Mouse (Mus musculus) heart, adult 9 months (tissue): Measurements from ENCODE around the gene Aatk.

Experiments
- DNase-seq, 2 experiments: peaks; one replicate each; pipeline ENCODE4 v3.0.0; 2022; ENCODE audit warnings: low spot score in 2 of 2

The Aatk gene

DNA sequence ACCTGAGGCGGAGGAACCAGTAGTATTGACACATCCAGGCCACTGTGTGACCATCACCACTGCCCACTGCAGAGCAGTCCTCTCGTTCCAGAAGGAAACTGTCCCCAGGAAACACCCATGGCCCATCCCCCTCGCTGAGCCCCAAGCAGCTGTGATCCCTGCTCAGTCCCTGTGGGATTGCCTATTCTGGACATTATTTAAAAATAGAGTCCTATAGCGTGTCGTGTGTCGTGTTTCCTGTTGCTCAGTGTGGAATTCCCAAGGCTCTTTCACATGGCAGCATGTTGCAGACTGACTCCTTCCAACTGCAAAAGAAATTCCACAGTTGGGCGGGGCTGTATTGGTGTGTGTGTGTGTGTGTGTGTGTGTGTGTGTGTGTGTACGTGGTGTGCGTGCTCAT is 5.3 kb upstream of the Aatk start:
- peak; percentile 33 to 56 for DNase-seq

DNA sequence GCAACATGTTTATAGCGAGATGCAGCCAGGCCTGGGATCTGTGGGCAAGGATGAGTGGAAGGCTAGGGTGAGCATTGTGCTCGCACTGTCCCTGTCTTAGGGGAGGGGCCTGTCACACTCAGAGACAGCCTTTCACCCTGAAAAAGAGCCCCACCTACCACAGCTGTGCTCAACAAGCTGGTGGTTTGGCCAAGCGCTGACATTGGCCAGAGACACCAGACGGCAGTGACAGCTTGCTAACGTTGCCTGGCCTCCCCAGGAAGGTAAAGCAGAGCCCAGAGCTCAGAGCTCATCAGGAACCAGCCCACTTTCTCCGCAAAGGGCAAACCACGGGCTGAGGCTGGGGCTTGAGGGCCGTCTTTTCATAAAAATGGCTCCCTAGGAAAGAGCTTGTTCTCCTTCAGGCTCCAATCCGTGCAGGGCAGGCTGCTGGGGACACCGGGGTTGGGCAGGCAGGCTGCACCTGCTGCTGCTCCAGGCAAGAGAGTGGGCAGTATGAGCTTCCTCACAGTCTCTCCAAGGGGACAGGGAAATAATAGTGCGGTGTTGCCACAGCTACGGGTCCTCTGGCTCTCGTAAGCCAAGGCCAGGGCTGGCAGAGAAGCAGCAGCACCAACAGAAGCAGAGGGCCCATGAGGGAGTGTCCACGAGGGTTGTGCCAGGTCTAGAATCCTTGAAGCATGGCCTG is 4.3 kb upstream of the Aatk start:
- no peak for DNase-seq

DNA sequence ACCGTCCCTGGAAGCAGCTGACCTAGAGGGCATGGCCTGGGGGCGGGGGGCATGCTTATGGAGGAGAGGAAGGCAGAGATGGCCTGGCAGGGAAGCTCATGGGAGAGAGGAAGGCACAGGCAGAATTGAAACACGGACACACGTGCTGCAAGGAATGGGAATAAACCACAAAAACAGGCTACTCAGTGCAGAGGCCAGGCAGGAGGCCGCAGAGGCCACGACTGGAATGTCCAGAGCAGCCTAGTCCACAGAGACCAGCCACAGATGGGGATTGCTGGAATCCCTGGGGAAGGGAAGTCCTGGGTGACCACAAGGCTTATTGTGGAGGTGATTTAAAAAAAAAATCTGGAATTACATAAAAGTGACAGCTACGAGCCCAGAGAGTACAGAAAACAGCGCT is 2.1 kb upstream of the Aatk start:
- no peak for DNase-seq

DNA sequence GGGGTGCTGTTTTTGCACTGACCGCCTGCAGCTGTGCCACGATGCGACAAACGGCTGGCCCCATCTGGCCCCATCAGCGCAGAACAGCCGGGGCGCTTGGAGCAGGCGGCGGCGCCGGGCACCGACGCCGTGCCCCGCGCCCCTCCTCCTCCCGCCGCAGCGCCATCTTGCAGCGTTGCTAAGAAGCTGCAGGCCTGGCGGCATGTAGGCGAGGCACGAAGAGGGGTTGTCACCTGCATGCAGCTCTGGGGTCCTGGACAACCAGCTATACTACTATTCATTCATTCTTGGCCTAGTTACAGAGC is 1.2 kb upstream of the Aatk start:
- DNase-seq: no peak

DNA sequence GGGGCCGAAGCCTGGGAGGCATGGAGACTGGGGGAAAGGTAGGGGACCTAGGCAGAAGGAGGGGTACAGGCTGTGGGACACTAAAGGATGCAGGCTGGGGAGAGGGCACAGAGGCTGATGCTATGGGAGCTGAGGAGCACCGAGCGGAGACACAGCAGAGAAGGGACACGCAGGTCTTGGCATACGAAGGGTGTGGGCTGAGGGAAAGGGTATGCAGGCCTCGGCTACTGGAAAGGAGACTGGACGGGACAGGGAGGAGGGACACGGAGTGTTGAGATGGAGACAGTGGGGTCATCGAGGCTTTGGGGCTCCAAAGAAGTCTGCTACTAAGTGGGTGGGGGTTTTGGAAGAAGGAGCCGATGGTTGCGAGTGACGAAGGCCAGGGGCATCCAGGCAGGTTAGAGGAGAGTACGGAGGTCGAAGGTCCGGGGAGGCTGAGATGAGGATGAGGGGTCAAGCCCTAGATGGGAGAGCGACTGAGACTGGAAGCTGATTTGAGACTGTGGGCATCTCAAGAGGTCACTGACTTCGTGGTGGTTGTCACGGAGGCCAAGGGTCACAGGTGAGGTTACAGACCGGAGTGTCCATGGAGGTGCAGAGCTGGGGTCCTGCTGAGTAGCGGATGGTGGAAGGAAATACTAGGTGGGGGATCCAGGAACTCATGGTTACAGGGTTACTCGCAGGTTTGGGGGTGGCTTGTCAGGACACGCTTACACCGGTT is 724 bp upstream of the Aatk start:
- no peak for DNase-seq

DNA sequence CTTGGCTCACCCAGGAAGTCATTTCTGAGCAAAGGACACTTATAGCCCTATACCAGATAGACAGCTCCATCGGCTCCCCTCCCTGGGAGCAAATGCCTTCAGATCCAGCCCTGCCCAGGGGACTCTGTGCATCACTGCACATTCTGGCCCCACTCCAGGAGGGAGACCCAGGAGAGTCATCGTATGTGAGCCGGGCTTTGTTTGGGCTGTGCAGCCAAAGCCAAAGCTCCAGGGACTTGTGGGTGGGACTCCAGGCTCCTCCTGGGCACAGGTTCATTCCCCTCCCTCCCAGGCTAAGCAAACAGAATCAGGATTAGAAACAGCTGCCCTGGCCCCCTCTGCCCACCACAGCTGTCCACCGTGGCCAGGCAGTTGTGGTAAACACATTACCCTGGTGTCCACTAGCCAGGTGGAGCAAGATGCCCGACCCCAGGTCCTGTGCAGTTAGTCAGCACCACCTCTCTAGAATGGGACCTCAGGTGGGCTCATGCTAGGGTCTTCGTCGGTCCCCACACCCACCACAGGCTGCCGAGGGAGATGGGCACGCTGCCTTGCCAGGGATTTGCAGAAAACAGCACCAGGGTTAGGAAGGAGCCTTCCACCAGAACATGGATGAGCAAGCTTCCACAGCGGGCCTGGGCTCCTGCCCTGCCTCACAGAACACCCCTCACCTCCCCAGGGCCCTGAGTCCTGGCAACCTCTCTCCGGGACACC is 971 bp downstream of the Aatk start:
- peak; percentile 31 to 43 for DNase-seq

DNA sequence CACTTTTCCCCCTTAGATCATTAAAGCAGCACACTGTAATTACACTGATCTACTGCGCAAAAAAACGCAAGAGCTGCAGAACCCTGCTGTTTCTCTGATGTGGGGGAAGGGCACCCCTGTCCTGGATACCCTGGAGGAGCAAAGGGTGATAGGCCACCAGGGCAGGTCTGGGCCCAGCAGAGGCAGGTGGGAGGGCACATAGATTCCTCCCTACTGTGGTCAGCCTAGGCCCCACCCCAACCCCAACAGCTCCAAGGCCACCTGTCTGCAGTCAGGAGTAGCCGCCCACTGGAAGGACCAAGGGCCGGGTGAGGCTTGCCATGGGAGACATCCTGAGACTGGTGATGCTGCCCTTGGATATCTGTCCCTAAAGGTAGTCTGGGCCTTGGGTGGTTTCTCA is 1.6 kb downstream of the Aatk start:
- DNase-seq: no peak

DNA sequence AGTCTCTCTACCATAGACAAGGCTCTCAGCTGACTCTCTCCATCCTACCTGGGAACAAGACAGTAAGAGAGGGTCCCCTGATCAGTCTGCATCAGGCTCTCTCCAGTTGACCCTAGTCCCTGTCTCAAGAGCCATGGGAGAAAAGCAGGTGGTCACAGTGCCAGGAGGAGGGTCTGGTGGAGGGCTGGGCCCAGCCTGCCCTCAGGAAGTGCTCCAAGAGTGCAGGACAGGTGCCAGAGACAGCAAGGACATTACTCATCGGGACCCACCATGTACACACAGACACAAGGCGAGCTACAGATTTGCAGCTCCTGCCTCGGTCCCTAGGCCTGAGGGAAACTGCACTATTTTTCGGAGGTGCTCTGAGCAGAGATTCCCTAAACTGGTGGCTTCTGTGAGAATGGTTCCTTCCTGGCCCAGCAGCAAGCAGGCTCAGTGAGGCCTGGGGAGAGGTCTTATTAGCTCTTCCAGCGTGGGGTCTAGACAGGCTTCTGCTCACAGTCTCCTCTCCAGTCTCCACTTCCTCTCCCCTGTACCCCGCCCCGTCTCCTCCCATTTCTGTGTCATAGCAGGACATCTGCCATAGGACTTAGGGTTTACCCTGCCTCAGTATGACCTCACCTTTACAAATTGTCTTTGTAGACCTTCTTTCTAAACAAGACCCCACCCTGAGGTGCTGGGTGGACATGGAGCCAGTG is 4.7 kb downstream of the Aatk start:
- DNase-seq: peak; percentile 27 to 34

DNA sequence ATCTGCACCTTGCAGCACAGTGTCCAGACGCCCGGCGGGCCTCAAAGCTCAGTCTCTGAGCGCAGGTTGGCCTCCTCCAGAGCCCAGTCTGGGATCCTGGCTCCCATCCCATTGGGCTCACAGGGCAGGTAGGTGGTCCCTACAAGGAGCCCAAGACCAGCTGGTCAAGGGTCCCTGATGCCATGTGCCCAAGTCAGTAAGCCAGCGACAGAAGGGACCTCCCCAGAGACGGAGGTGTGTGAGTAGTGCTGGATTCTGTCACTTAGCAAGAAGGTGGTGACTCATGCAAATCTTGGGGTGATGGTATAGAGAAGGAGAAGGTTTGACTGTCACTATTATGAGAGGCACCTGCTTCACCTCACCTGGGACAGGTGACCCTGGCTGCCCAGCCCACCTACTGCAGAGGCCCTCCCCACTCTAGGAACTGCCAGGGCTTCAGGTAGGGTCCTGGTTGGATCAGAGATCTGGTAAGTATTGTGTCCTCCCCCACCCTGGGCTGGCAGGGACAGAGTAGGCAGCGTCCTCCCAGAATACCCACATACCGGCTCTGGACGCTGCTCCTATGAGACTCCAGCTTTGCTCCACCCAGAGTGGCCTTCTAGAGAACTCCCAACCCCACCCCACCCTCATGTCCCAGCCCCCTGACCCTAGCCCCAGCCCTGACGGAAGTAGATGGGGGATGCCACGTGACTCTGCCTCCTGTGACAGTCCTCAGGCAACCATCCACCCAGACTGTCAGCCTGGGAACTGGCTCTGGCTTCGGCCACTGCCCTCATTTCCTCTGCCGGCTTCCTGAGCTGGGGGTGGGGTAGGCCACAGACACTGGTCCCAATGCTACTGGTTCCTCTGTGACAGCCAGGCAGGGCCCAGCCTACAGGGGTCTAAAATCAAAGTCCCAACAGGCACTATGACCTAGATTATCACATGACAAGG is 5.5 kb downstream of the Aatk start:
- peak; percentile 88 to 95 for DNase-seq

DNA sequence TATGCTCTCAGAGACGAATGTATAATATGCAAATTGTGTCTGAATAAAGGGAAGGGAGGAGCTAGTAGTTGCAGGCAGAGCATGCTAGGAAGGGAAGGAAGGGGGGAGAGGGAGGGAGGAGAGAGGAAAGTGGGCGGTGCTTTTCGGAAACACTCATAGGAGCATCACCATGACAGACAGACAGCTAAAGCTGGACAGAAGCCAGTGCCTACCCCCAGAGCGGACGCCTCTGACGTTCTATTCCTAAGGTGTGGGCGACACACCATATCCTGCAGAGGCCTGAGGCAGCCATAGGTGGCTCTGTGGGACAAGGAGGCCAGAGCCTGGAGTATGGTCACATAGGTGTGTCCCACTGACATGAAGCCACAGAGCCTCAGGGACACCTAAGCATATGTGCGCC is 6.5 kb downstream of the Aatk start:
- DNase-seq: no peak

DNA sequence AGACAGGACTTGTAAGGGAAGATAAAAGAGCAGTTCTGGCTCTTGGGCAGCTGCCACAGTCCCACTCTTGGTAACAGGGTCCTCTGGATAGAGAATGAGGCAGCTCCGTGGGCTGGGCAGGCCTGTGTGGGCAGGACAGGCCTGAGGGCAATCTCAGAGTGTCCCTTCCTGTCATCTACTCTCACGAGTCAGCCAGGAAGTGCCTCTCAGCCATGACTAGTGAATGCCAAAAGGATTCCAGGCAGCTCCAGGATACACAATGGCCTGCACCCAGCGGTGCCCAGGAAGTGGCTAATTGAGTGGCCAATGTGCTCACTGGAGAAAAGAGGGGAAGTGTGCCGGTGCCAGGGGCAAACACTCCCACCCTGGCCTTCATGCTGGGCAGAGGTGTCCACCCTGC is 7.4 kb downstream of the Aatk start:
- peak; percentile 31 to 47 for DNase-seq

DNA sequence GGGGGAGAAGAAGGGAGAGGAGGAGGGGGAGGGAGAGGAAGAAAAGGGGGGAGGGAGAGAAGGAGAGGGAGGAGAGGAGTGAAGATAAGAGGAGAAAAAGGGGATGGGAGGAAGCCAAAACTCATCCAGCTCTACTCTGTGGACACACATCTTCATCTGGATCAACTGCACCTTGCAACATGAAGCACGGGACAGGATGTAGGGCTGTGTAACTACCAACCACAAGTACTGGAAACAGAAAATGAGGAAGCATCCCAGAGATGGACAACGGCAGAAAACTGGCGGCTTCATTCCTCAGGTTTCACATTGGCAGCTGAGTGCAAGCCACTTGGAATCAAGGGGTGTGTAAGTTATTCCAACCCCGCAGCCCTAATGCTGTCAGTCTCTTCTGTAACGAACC is 12.2 kb downstream of the Aatk start:
- DNase-seq: no peak

DNA sequence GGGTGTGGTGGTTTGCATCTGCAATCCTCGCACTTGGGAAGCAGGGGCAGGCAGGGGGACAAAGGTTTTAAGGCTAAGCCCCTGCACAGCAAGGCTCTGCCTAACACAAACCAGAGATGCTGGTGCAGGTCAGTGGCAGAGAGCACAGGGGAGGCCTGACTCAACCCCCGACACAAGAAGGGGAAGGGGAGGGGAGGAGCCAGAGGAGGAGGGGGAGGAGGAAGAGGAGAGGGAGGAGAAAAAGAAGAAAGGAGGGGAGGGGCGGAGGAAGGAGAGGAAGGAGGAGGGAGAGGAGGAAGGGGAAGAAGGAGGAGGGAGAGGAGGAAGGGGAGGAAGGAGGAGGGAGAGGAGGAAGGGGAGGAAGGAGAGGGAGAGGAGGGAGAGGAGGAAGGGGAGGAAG is 12.7 kb downstream of the Aatk start:
- no peak for DNase-seq

DNA sequence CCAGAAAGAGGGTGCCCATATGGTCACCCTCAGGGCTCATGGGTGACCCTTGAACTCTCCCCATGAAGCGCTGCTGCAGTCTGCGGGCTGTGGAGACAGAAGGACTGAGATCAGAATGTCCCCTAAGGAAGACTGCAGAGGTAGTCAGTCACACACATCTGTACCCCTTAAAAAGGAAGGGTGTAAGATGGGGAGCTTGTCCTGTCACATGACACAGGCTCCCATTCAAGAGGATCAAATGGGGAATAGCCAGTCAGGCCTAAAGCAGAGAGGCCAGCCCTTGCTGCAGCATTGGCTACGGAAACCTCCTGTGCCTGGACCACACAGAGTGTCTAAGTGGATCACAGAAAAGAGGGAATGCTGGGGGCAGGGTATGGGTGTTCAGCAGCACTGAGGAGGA is 13.5 kb downstream of the Aatk start:
- DNase-seq: no peak

DNA sequence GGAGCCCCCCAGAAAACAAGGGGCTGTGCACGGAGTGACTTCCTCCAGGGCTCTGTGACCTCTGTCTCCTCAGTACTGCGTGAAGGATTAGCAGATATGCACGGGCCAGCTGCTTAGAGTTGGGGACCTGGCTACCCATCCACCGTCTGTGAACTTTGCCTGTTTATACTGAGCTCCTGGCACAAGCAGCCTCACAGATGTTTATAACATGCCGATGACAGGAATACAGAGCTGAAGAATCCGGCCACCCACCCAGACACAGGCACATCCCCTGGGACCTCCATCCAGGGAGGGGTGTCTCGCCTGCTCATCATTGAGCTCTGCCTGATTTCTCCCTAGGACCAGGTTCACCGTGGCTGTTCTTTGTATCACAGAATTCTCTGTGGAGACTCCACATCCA is 14.9 kb downstream of the Aatk start:
- DNase-seq: no peak

DNA sequence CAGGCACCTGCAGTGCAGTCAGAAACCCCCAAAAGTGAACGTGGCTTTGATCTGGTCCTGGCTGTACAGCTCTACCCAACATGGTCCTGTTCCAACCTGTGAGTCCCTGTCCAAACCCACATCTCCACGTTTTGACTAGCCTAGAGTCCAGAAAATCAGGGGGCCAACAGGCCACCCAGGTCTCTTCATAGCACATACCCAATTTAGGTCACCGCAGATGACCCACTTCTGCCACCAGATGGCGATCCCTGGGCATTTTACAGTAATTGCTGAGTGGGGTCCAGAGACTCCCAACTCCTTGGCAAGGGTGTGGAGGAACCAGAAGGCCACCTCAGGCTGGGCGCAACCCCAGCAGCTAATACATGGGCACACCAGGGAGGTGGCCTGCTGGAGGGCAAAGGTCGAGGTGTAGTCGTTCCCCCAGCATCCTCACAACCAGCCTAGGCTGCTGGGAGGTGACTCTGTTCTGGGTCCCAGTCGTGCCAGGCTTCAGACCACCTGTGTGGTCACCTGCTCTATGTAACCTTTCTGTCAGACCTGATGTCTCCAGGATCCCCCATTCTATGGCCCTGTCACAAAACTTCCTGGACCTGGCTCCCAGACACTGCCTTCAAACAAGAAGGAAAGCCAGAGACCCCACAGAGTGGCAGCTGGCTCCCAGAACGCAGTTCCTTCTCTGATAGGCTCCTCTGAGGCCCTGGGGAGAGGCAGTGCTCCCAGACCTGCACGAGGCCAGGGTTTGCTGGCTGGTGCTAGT is 16.6 kb downstream of the Aatk start:
- DNase-seq: peak in 1 of 2 experiments; percentile 43

DNA sequence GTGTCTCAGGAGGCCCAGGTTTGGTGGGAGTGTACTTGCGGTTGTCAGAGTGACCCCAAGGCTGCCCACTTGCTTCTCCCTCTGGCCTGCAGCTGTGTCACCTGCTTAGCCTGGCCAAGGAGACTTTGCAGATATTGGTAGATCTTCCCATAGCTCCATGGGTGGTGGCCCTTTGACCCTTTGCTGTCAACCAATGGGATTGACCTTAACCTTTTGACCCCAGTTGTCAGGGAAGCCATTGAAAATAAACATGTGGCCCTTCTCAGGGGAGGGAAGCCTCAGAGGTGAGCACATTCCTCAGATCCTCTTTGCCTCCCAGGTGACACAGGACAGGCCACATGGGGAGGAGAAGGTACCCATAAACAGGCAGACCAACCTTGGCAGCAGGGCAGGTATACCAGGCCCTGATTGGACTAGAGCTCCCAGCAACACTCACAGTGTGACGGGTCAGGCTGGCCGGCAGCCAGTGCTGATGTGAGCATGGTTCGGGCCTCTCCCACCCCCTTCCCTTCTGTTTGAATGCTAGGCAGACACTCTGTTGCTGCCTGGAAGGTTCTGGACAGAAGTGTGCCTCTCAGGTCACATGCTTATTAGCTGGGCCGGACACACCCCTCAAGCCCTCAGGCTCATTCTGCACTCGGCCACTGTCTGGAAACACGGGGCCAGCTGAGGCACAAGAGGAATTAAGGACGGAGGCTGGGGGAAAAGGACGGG is 17.4 kb downstream of the Aatk start:
- no peak for DNase-seq

DNA sequence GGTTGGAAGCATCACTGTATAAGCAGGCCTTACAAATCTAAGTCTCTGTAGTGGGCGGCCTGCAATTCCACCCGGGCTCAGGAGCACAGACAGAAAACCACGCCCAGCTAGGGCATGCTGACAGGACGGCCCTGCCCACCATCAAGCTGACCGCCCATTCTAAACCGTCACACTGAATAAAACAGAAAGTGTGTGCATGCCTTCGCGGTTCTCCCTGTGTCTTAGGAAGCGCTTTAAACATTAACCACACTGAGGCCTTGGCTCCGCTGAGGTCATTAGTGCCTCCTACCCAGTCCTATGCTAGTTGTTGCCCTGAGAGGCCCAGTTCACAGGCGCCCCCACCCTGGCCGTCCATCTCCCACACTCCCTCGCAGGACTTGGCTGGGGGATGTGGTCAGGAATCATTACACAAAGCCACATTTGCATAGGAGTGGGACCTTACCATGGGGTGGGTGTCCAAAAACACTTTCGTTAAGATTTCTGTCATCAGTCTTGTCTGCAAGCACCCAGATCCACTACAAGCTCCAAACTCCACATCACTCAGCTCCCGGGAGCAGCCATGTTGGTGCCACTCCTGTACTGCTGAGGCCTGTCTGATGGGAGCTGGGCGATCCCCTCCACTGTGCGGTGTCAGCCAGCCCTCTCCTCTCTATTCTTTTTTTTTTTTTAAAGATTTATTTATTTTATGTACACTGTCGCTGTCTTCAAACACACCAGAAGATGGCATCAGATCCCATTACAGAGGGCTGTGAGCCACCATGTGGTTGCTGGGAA is 18.5 kb downstream of the Aatk start:
- DNase-seq: no peak

DNA sequence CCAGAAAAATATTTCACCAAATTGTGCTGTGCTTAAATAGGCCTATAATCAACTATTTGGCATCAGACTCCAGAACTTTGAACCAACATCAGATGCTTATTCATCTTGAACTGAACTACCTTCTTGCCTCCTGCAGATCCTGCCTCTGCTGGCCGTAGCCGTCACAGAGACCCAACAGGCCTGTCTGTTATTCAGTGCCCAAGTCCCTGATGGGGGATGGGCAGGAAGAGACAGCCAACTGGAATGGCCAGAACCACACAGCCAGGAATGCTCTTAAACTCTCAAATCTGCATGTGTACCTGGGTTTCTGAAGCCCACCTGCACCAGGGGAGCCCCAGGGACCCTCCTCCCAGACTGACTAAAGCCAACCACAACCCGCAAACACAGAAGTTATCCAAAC is 20.0 kb downstream of the Aatk start:
- DNase-seq: no peak
